Mouse (Mus musculus) T-helper 2 cell (primary cell): ENCODE data around the gene 4931406C07Rik.

Source experiments
- in situ Hi-C: fragments of 300-600 bp; cut with MboI, MseI; formaldehyde crosslinking; loops from one replicate; pipeline ENCODE4 v1.15.1; 2025; ENCODE audit warnings: high pct_unique_total_duplicates

The 4931406C07Rik gene

DNA sequence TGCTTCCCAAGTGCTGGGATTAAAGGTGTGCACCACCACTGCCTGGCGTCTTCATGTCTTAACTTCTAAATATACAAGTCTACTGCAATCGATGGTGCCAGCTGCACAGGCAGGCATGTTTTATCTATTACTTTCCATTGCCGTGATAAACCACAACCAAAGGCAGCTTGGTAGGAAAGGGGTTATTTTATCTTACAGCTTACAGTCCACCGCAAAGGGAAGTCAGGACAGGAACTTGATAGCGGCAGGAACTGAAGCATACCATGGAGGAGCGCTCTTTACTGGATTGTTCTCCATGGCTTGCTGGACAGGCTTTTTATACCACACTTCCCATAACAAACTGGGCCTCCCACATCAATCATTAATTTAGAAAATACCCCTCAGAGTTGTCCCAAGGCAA lies 17.0 kb downstream of the 4931406C07Rik start:
- in situ Hi-C loops, result loop anchor here (10.0 kb wide), 1 partner anchor 254 kb away; no protein-coding TSS in a partner anchor

DNA sequence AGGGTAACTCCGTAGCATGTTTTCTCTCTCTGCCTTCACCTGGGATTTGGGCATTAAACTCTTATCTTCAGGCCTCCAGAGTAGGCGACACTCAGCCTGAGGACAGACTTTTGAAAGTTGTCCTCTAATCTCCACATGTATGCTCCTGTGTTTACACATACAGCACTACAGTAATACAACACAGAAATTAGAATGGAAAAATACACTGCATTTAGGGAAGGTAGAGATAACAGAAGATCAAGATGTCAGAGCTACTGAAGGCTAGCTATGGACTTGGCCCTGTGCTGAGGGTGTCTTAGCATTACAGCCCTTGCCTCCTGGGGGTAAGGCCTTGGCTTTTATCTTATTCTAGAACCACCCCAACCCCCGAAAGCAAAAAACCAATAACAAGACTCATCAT lies 17.8 kb downstream of the 4931406C07Rik start:
- in situ Hi-C loops, result loop anchor here (10.0 kb wide), 1 partner anchor 254 kb away; no protein-coding TSS in a partner anchor

DNA sequence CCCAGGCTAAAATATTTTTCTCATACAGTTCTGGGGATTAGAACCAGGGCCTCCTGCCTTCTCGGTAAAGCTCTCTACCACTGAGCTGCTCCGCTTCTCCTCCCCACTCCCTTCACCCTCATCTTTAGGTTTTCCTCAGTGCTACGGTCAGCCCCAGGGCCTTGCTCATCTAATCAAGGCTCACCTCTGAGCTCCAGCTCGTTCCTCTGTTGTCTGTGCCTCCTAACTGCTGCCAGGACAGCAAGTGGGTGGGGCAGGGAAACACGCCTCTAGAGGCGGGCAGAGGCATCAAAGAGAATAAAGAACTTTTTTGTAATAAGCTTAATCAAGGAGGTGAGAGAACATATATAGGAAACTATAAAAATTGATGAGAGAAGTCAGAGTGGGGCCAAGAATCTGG lies 18.4 kb downstream of the 4931406C07Rik start:
- in situ Hi-C loops, result loop anchor here (10.0 kb wide), 1 partner anchor 253 kb away; no protein-coding TSS in a partner anchor

DNA sequence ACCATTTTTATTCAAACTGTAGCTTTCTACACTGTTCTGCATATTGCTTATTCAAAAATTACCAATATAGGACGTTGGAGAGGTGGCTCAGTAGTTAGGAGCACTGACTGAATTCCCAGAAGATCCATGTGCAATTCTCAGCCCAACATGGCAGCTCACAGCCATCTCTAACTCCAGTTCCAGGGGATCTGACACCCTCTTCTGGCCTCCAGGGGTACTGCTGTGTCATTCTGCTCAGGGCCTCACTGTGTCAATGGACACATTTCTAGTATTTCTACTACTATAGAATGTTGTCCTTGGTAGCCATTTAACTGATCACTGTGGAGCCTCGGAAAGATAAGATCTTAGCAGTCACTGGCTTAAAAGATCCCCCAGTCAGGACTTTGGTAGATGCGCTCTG lies 20.8 kb downstream of the 4931406C07Rik start:
- in situ Hi-C loops, result loop anchor here (10.0 kb wide), 1 partner anchor 251 kb away; no protein-coding TSS in a partner anchor

DNA sequence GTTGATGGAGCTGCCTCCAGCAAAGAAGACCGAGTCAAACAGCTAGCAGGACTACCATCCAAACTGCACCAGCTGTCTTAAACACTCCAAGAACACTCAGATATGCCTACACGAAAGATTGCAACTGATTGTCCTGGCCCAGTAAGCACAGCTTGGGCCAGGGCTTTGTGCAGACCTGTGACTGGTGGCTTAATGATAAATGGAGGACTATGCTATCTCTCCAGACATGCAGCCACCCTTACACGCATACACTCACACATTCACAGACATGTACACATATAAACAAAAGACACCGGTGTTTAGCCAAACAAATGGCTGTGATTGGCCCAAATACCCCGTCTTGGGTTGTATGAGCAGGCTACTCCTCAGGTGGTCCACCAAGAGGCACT lies 25.8 kb downstream of the 4931406C07Rik start:
- in situ Hi-C loops, result loop anchor here (10.0 kb wide), 1 partner anchor 246 kb away; no protein-coding TSS in a partner anchor

DNA sequence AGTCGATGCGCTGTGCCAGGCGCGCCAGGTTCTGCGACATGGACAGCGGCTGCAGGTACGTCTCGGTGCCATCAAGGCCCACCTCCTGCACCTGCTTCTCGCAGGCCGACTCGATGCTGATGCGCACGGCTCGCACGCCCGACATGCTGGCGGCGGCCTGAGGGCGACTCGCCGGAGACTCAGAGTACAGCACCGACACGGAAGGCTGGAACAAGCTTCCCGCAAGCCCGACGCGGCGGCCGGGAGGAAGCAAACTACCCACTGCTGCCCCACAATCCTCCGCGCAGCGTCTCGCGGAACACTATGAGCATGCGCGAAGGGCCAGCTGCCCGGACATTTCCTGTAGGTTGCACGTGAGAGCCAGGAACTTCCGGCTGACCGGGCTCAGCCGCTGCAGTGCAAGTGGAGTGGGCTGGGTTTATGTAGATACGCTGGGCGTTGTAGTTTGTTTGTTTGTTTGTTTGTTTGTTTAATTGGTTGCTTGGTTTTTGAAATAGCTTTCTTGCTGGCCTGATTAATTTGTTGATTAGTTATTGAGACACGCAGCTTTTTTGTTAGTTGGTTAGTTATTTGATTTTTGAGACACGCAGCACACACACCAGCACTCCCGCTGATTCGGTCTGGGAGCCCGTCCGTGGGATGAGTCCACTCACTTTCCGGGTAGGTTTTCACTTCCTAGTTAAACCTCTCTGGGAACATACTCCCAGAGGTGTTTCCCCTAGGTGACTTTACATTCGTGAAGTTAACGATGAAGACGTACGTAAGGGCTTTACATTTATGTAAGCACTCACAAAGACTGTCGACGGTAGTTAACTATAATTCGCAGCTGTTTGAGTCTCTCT lies 26.4 kb downstream of the 4931406C07Rik start, which contains the start of gene Med17:
Gene Med17 (minus strand): TSS at position 283 of the 842 bp plus-strand sequence.
- in situ Hi-C loops, result loop anchor here (10.0 kb wide), 1 partner anchor 245 kb away; no protein-coding TSS in a partner anchor

DNA sequence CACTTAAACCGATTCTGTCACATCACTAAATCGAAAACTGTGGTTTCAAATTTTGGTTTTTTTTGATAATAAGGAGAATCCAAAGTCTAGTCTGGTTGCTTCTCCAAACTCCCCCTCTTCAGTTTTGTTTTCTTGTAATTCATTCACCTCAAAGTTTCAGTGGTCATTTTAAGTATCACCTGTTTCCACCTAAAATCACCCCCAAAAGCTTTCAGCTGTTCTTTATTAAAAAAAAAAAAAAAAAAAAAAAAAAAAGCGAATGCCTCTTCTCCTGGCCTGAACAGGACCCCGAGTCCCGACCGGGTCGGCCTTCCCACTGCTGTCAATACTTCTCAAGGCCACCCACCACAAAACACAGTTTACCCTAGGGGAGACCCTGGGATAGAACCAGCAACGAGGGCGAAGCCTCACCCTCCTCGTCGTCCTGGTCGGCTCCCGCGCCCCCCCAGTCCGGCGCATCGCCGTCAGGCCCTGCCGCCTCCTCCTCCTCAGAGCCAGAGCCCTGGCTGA lies 27.1 kb downstream of the 4931406C07Rik start:
- in situ Hi-C loops, result no loop called here

DNA sequence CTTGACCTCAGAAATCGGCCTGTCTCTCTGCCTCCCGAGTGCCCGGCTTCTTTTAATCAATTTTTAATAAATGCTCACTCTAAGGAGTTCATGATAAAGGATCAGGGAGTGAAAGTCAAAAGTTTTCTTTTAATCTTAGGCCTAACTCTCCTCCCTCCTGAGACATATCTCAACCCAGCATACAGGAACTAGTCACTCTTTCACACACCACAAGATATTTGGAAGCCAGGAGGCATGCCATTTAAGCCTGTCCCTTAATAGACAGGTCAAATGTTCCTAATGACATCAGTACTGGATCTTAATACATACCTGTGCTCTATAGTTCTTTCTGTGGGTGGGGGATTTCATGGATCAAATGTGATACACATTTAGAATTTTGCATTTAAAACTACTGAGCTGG lies 27.9 kb downstream of the 4931406C07Rik start:
- in situ Hi-C loops, result no loop called here

DNA sequence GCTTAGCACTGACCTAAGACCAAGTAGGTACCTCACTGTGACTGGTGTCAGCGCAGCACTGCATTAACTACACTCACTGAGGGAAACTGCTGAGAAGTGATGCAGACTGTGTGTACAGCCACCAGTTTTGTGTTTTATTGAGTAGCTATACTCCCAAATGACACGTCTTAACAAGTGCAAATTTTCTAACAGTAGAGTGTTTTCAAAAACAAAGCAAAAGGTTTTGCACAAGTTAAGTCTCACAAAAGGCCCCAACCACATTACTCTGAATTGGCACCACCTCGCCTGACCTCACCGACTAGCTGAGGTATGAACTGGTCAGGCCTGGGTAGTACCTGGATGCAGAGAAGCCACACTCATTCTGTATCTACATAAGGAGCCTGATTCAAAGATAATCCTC lies 29.4 kb downstream of the 4931406C07Rik start:
- in situ Hi-C loops, result no loop called here

DNA sequence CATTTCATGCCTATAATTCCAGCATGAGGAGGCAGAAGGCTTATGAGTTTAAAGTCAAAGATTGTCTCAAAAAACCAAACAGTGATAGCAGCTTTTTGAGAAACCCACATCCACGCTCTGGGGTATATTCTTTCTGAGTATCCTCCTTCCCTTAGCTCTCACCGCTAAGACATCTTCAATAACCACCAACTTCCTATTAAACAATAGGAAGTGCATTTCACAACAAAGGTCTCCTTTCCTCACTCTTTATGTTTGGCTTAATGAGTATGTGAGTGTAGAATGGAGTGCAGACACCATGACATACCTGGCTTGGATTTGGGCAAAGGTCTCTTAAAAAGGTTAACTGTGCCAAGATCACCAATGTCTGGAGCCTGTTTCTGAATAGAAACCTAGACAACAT lies 32.3 kb downstream of the 4931406C07Rik start:
- in situ Hi-C loops, result no loop called here

DNA sequence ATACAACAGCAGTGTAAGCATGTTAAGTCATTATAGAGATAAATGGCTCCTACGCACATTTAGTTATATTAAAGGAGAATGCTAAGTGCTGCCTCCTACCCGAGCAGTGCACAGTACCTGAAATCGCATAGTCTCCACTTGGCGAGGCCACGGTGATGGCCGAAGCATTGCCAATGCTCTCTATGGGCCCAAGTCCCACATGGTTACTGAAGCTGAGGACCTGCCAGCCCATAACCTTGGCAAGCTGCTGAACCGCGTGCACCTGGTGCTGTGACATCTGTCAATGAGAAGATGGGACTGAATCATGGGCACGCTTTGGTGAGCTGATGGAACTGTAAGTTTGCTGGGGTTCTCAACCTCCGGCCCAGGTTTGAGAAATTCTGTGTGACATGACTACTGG lies 42.8 kb downstream of the 4931406C07Rik start:
- in situ Hi-C loops, result loop anchor here (10.0 kb wide), 1 partner anchor 459 kb away; no protein-coding TSS in a partner anchor

DNA sequence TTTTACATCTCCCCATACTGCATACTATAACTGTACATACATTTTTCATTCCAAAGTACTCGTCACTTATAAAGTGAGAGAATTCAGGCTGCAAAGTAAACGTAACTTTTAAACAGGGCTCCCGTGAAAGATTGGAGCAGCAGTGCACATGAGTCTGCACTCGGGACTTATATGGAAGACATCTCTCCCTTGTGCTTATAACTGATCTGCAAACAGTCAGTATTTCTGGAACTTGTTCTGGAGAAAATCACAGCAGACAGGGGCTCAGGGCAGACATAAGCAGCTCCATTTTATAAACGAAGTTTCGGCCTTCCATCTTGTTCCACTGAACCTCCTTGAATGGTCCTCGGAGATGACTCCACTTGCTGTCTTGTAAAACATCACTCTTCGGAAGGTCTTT lies 44.3 kb downstream of the 4931406C07Rik start:
- in situ Hi-C loops, result loop anchor here (10.0 kb wide), 1 partner anchor 457 kb away; no protein-coding TSS in a partner anchor

DNA sequence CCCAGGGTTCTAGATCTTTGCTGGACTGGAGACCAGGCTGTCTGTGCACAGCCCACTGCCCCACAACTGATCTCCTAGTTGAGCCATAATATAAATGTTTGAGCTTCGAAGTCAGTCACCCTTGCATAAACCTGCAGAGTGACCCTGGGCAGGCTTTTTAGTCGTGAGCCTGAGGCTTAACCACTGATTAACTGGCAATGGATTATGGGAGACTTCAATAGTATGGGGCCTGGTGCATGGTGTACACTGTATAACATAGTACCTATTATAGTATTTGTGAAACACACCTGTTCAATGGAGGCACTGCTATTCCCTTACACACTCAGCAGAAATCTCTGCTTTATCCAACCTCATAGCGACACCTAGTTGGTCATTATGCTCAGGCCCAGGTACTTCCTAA lies 50.0 kb downstream of the 4931406C07Rik start:
- in situ Hi-C loops, result no loop called here

DNA sequence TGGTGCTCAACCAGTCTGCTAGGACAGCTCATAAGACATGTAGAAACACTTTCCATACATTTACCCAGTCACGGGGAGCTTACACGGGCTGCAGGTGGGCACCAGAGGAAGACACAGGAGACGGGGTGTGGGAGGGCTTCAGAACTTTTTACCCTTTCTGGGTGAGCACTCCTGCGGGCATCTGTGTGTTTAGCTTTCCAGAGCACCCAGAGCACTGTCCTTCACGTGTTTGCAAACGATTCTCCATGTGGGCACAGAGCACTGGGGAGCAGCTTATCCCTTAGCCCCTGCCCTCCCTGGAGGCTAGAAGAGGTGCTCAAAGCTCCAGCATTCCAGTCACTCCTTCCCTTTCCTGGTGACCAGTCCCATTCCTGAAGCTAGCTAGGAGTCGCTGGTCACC lies 51.7 kb downstream of the 4931406C07Rik start:
- in situ Hi-C loops, result no loop called here

DNA sequence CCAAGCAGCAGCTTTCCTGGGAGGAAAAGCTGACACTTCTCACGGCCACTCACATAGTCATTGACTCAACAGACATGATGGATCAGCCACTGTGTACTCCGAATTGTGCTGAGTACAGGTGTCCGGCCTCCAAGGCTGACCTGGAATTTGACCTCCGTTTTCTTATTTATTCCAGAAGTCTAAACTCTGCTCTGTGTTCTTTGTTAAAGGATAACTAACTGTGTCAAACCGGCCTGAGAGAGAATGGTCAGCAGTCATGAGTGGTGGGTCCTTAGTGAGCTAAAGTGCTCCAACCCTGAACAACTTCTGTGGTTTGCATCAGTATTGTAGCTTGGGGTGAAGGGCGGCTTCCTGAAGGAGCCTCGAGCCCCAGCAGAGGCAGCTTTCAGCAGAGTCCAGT lies 54.1 kb downstream of the 4931406C07Rik start:
- in situ Hi-C loops, result no loop called here

DNA sequence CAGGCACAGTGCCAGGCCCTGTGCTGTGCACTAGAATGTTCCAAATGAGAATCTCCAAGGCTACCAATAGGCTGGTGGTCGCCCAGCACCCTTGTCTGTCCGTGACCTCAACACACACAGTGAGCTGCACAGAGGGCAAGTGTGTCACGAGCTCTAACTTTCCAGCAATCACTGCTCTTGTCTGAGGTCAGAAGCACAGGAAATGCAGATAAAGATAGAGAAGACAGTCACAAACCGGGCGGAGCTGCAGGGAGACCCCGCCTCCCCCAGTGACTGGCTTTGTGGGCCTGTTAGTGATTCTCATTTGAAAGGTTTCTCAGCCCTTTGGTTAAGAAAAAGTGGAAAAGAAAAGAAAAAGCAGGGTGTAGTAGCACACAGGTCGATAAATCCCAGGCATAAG lies 55.9 kb downstream of the 4931406C07Rik start:
- in situ Hi-C loops, result no loop called here

DNA sequence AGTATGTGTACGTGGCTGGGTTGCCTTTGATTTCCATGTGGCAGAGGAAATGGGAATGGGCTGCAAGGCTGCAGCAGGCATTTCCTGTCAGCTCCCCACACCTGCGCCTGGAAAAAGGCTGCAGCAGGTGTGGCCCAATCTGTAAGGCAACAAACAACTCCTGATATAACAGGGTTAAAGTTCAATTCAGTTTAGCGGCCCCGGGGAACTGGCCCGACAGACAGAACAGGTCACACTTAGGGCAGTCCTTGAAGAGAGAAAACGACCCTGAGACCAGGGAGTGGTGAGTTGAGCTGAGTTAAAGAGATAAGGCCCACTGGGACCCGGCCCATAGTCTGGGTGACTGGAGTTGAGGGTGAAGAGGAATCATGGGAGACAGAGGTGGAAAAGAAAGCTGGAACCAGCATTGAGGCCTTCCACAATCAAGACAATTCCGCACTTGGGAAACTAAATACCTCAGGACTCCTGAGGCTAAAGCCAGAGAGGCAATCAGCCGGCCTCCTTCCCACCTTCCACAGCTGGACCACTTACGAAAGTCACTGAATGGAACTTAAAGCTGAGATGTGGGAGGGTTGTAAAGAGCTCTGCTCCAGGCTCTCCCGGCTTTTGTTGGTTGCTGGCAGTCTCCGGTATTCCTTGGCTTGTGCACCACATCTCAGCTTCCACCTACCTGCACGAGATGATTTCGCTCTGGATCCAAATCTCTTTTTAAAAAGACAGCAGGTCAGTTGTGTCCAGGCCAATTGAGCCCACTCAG lies 60.8 kb downstream of the 4931406C07Rik start:
- in situ Hi-C loops, result no loop called here

DNA sequence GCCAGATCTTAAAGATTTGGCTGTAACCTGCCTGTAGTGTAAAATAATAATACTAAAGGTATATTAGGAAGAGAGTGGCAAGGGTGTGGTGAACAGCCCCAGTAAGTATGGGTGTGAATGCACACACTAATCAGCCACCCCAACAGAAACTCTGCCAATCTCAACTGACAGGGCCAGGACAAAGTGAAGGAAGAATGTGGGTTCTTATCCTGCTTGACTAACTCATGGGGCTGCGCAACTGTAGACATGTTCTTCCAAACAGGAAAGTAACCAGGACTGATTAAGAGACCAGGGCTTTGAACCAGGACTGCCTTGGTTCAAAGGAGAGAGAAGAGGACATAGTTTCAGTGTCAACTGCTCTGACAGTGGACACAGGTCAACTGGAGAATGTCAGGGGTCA lies 64.1 kb downstream of the 4931406C07Rik start:
- in situ Hi-C loops, result no loop called here

DNA sequence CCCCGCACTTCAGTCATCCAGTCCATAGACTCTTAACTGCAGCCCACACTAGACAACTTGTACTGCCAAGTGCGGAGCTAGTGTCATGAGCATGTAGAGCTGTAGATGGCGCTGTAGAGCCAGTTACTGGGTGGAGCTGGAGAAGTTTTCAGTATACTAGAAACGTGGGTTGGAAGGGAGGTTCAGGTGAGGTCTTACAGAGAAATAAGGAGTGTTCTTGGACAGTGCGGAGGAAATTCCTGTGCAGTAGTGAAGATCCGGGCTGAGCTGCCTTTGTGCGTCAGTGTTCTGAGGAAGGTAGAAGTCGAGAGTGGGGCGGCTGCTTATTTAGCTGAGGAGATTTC lies 64.7 kb downstream of the 4931406C07Rik start:
- in situ Hi-C loops, result no loop called here

DNA sequence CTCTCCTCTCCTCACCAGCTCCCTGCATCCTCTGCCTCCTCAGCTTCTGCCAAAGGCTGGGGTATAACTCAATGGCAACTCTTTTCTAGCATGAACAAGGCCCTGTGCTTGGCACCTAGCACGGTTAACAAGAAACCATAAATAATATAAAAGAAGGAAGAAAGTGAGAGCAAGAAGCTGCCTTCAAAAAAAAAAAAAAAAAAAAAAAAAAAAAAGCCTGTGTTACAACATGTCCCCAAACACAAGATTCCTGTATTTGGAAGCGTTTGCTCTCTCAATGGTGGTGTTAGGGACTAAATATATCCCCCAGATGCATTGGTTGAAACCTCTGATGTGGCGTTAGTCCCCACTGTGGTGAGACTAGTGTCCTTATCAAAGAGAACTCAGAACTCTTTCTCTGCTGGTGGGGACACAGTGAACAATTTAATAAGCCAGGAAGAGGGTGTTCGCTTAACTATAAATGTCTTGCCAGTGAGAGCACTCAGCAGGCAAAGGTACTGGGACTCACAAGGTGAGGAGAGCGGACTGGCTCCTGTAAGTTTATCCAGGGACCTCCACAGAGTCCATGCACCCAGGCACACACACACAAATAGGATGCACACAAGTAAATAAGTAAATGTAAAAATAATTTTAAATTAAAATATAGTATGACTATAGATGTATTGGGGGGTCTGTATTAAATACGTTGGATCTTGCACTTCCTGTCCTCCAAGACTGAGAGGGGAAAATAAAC lies 65.2 kb downstream of the 4931406C07Rik start:
- in situ Hi-C loops, result no loop called here

DNA sequence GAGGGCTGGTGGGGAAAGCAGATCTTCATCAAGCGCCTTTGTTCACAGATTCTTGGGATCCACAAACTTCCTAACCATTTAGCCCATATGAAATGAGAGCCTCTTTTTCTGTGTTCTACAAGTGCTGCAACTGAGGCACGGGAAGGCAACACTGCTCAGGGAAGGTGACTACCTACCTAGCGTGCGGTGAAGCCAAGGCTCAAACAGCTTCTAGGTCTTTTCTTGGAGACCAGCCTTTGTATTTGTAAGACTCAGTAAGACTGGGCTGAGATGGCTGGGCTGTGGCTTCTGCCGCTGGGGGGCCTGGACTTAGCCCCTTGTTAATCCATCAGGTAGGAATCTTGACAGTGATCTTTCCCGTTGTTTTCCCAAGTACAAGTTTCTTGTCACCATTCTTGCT lies 66.2 kb downstream of the 4931406C07Rik start:
- in situ Hi-C loops, result no loop called here
